Mouse (Mus musculus) lung, postnatal 0 days (tissue): Measurements from ENCODE around the gene Dcaf8. TPM values are rescaled to one million over a fixed set of nuclear protein-coding genes. Genes with fewer than 3 reads are reported as not detected.

ENCODE experiments used
- ATAC-seq: fragments of 200-750 bp; cut with Nextera tagmentation; 2 replicates; pipeline ENCODE4 v1.8.0; 2017; ENCODE audit warnings: moderate library complexity
- DNase-seq: peaks from one replicate; pipeline ENCODE4 v3.0.0-alpha.2; 2016; ENCODE audit warnings: low spot score
- H3K27ac ChIP-seq: fragments of 300-500 bp; sonication (generic); 2 replicates; pipeline ENCODE4 v1.5.1; 2014; ENCODE audit warnings: antibody characterized with exemption, mild to moderate bottlenecking, low read length, mixed read lengths
- H3K27me3 ChIP-seq: fragments of 300-500 bp; sonication (generic); replicated peaks from 2 replicates; pipeline ENCODE4 v1.6.1; 2014; ENCODE audit warnings: low read length, mixed read lengths; ENCODE audit not compliant: insufficient read depth
- H3K36me3 ChIP-seq: fragments of 300-500 bp; sonication (generic); 2 replicates; pipeline ENCODE4 v1.6.1; 2014; ENCODE audit warnings: low read length, mixed read lengths; ENCODE audit not compliant: insufficient read depth
- H3K4me1 ChIP-seq: fragments of 300-500 bp; sonication (generic); 2 replicates; pipeline ENCODE4 v1.6.1; 2014; ENCODE audit warnings: antibody characterized with exemption, low read depth, low read length, mixed read lengths; ENCODE audit not compliant: insufficient read depth
- H3K4me2 ChIP-seq: fragments of 300-500 bp; sonication (generic); replicated peaks from 2 replicates; pipeline ENCODE4 v1.6.1; 2014; ENCODE audit warnings: low read depth, mild to moderate bottlenecking, low read length, moderate library complexity, mixed read lengths
- H3K4me3 ChIP-seq: fragments of 300-500 bp; sonication (generic); 2 replicates; pipeline ENCODE4 v1.5.1; 2014; ENCODE audit warnings: low read depth, low read length
- H3K9ac ChIP-seq: fragments of 300-500 bp; sonication (generic); replicated peaks from 2 replicates; pipeline ENCODE4 v1.6.1; 2014; ENCODE audit warnings: low read depth, mild to moderate bottlenecking
- H3K9me3 ChIP-seq: fragments of 300-500 bp; sonication (generic); 2 replicates; pipeline ENCODE4 v1.6.1; 2016; ENCODE audit warnings: low read length, mixed read lengths
- CTCF ChIP-seq: IDR thresholded peaks from 2 replicates; pipeline ENCODE4 v1.5.1; 2016; ENCODE audit warnings: antibody characterized with exemption, mild to moderate bottlenecking
- EP300 ChIP-seq: IDR thresholded peaks from 2 replicates; pipeline ENCODE4 v1.6.1; 2016; ENCODE audit warnings: antibody characterized with exemption, mild to moderate bottlenecking, control low read depth
- WGBS: fragments of 180-500 bp; shearing (Covaris S2); extraction: QIAGEN DNeasy Blood & Tissue Kit; methylation state at CpG from one replicate; pipeline ENCODE4 v1.1.7; 2014; 5-methylcytosine and 5-hydroxymethylcytosine counted together
- polyA plus RNA-seq: library from polyadenylated mRNA; unstranded; fragments of >200 nt; fragmentation: Nextera tagmentation; extraction: Ambion mirVana; gene quantifications from 2 replicates; pipeline ENCODE4 v1.2.1, GENCODE M21; 2015

The Dcaf8 gene
- 93.7 and 96.6 TPM in 2 replicates for polyA plus RNA-seq

DNA sequence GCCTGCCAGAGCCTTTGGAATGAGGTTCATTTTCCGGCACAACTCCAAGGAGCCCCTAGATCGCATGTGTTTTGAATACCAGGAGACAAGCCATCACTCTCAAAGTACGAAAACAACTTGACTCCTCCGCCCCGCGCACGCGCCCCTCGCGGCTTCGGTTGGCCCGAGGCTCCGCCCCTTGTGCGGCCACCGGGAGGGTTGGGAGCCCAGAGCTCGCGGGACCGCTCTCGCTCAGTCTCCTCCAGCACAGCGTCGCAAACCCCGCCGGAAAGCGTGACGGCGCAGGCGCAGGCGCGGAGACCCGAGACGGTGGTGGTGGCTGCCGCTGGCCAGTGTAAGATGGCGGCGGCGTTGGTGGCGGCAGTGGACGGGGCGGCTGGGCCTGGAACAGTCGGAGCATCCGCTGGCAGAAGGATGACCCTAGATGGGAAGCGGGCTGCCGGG, at the start of gene Dcaf8:
Gene Dcaf8 (plus strand): TSS at position 250 of the 444 bp plus-strand sequence.
- TF ChIP-seq EP300 (no peak), CTCF (0 out of 2 replicates have a peak, but pooled peaks have one; percentile 6)
- 0 out of 2 replicates have a peak, but pooled peaks cover 2% of the 10 kb centered on the region for H3K4me1 ChIP-seq
- H3K4me3 ChIP-seq: peak within 1 kb of the TSS; percentile 87
- H3K27me3 ChIP-seq: no peaks in the 10 kb centered on the region
- peak within 1 kb of the TSS; percentile 96 for H3K27ac ChIP-seq
- peaks cover 5% of the 10 kb centered on the region; the same call in 1 of the 2 replicates for H3K36me3 ChIP-seq
- WGBS: 1% methylated on average over 38 of the region's 42 CpGs
- peak; percentile 99 for DNase-seq
- H3K4me2 ChIP-seq: peak within 1 kb of the TSS; percentile 65
- peak; percentile 99 for ATAC-seq
- no peaks in the 10 kb centered on the region for H3K9me3 ChIP-seq
- peak within 1 kb of the TSS; percentile 99 for H3K9ac ChIP-seq

DNA sequence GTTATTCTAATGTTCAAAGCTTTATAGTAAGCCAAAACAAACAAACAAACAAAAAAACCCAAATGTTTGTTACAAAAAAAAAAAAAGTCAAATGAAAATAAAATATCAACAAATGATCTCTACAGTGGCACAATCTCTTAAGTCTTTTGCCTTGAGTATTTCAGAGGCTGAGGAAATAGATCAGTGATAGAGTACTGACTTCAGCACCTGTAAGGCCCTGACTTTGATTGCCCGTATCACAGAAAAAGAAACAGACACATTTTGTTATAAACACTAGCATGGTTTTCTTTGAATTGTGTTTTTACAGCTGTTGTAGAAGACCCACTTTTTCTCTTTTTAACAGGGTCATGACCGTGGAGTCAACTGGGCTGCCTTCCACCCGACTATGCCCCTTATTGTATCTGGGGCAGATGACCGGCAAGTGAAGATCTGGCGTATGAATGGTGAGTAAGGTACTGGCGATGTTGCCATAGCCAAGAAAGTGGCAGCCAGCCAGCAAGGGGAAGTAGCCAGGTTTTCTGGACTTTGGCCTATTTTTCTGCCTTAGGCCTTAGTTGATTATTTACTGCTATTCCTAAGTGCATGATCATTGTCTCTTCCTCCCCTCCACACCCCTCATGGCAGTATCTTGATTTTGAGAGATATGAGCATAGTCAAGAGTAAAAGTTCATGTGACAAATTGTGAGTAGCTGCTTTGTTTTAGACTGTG, 48.4 kb upstream of the Dcaf8 start:
- DNase-seq: no peak
- H3K27me3 ChIP-seq: no peaks in the 10 kb centered on the region
- H3K4me2 ChIP-seq: no peak overlapping the region
- no peaks in the 10 kb centered on the region for H3K4me1 ChIP-seq
- no peak for ATAC-seq
- no peak overlapping the region for H3K9ac ChIP-seq
- peaks cover 69% of the 10 kb centered on the region for H3K36me3 ChIP-seq
- no peak overlapping the region for H3K4me3 ChIP-seq
- WGBS: 85% methylated on average over 6 of the region's 6 CpGs
- no peak overlapping the region for H3K27ac ChIP-seq
- TF ChIP-seq EP300 (no peak), CTCF (no peak)
- H3K9me3 ChIP-seq: no peaks in the 10 kb centered on the region

DNA sequence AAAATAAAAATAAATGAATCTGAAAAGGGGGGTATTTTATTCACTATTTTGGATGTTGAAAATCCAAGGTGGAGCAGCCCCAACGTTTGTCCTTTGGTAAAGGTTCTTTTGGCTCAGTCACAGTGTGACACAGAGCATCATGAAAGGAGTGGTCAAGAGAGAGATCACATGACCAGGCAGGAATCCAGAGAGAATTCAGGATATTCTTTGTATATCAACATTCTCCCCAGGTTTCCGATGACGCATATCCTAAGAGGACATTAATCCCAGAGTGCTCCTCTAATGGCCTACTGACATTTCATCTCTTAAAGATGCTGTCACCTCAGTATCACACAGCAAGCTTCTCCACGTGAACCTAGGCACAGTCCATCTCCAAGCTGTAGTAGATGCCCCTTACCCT, 44.3 kb upstream of the Dcaf8 start:
- H3K9me3 ChIP-seq: no peaks in the 10 kb centered on the region
- 0 out of 2 replicates have a peak, but pooled peaks have one; percentile 21 for ATAC-seq
- peaks cover 77% of the 10 kb centered on the region for H3K36me3 ChIP-seq
- H3K9ac ChIP-seq: no peak overlapping the region
- no peak overlapping the region for H3K4me3 ChIP-seq
- TF ChIP-seq CTCF: no peak
- TF ChIP-seq EP300: peak; percentile 54; the same call in 1 of the 2 replicates
- no peak overlapping the region for H3K27ac ChIP-seq
- no peaks in the 10 kb centered on the region for H3K27me3 ChIP-seq
- H3K4me2 ChIP-seq: no peak overlapping the region
- H3K4me1 ChIP-seq: no peaks in the 10 kb centered on the region
- DNase-seq: no peak
- 63% methylated on average over 4 of the region's 4 CpGs for WGBS

DNA sequence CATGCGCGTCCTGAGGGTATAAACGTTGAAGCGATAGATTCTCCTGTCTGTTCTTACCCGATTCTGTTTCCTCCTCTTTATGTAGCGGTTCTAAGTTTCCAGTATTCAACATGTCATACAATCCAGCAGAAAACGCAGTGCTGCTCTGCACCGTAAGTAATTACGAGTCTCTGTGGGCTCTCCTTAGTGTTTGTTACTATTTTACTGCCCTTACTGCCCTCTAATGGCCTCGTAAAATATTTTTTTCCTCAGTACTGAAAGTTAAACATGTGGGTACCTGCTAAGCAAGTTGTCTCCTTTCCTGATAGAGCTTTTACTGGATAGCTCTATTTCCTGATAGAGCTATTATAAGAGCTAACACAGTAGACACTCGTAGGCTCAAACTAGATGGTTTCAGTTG, 42.8 kb upstream of the Dcaf8 start:
- WGBS: 86% methylated on average over 11 of the region's 11 CpGs
- Histone ChIP-seq H3K4me3 (no peak overlapping the region), H3K27ac (no peak overlapping the region), H3K27me3 (no peaks in the 10 kb centered on the region), H3K4me1 (no peaks in the 10 kb centered on the region), H3K4me2 (no peak overlapping the region), H3K36me3 (peaks cover 77% of the 10 kb centered on the region), H3K9ac (no peak overlapping the region), H3K9me3 (no peaks in the 10 kb centered on the region)
- DNase-seq: no peak
- no peak for TF ChIP-seq CTCF
- no peak for TF ChIP-seq EP300
- ATAC-seq: no peak

DNA sequence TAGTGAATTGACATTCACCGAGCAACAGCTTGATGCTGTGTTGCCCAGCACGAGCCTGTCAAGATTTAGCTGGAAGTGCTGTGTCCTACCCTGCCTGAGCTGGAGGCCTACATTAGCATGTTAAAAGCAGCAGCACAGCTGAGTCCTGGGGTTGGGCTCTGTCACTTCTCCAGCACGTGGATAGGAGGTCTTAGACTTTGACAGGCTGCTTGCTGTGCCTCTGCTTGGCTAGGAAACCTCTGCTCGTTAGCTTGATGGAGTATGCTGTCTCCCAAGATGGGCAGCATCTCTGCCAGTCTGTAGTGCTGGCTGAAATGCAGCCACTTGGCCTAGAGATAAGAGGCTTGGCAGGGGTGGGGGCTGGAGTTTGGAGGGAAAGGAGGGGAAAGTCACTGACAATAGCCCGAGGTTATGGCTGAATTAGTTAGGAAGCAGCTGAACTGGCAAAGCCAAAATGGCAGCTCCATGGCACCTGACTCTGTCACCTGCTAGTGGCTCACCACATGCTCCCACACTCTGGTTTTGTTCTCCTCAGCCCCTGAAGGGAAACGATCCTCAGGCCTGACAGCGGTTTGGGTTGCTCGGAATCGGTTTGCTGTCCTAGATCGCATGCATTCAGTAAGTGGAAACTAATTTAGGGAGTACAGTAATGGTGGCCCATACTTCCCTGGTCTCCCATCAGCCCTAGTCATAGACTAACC, 40.0 kb upstream of the Dcaf8 start:
- H3K27me3 ChIP-seq: no peaks in the 10 kb centered on the region
- 85% methylated on average over 10 of the region's 10 CpGs for WGBS
- DNase-seq (no peak), ATAC-seq (no peak)
- no peaks in the 10 kb centered on the region for H3K4me1 ChIP-seq
- H3K36me3 ChIP-seq: peaks cover 74% of the 10 kb centered on the region
- H3K9me3 ChIP-seq: no peaks in the 10 kb centered on the region
- H3K9ac ChIP-seq: no peak overlapping the region
- no peak for TF ChIP-seq EP300
- no peak overlapping the region for H3K4me3 ChIP-seq
- no peak overlapping the region for H3K4me2 ChIP-seq
- H3K27ac ChIP-seq: no peak overlapping the region

DNA sequence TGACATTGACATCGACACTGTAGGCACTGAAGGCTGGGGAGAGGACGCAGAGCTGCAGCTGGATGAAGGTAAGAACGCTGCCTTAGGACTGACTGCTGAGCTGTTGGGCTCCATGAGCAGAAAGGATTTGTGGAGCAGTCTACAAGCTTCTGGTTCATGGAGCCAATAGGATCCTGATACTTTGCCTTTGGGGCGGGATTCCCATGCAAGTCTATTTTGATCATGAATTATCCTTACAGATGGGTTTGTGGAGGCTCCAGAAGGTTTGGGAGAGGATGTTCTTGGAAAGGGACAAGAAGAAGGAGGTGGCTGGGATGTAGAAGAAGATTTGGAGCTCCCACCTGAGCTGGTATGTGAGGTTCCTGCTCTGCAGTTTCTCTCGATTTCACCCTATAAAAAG, 30.9 kb upstream of the Dcaf8 start:
- H3K27me3 ChIP-seq: no peaks in the 10 kb centered on the region
- H3K4me3 ChIP-seq: no peak overlapping the region
- H3K27ac ChIP-seq: no peak overlapping the region
- ATAC-seq: no peak
- H3K9me3 ChIP-seq: no peaks in the 10 kb centered on the region
- DNase-seq: no peak
- TF ChIP-seq EP300: no peak
- TF ChIP-seq CTCF: no peak
- H3K9ac ChIP-seq: no peak overlapping the region
- no peak overlapping the region for H3K4me2 ChIP-seq
- WGBS: 90% methylated on average over 5 of the region's 5 CpGs
- H3K36me3 ChIP-seq: peaks cover 79% of the 10 kb centered on the region
- H3K4me1 ChIP-seq: no peaks in the 10 kb centered on the region
